Mouse (Mus musculus) intestine, embryonic 16.5 days (tissue): Measurements from ENCODE around the gene Zfp580. TPM values are rescaled to one million over a fixed set of nuclear protein-coding genes. Genes with fewer than 3 reads are reported as not detected.
"Not testable (repeated sequence)": the region's sequence is repeated elsewhere in the genome, so short reads cannot be mapped to it uniquely, and the experiment has no call there.

ENCODE experiments used
- ATAC-seq: fragments of 200-750 bp; cut with Nextera tagmentation; 2 replicates; pipeline ENCODE4 v1.8.0; 2017; ENCODE audit warnings: moderate TSS enrichment, moderate library complexity
- H3K27ac ChIP-seq: fragments of 300-500 bp; sonication (generic); 2 replicates; pipeline ENCODE4 v1.5.1; 2014; ENCODE audit warnings: mild to moderate bottlenecking, low read length
- H3K27me3 ChIP-seq: fragments of 300-500 bp; sonication (generic); replicated peaks from 2 replicates; pipeline ENCODE4 v1.6.1; 2014; ENCODE audit warnings: low read length, control low read depth, mixed read lengths; ENCODE audit not compliant: control insufficient read depth, insufficient read depth
- H3K36me3 ChIP-seq: fragments of 300-500 bp; sonication (generic); 2 replicates; pipeline ENCODE4 v1.6.1; 2014; ENCODE audit warnings: low read length, control low read depth; ENCODE audit not compliant: control insufficient read depth, insufficient read depth
- H3K4me1 ChIP-seq: fragments of 300-500 bp; sonication (generic); 2 replicates; pipeline ENCODE4 v1.6.1; 2014; ENCODE audit warnings: low read length, control low read depth, mixed read lengths; ENCODE audit not compliant: control insufficient read depth, insufficient read depth
- H3K4me2 ChIP-seq: fragments of 300-500 bp; sonication (generic); 2 replicates; pipeline ENCODE4 v1.6.1; 2014; ENCODE audit warnings: low read depth, low read length, control low read depth
- H3K4me3 ChIP-seq: fragments of 300-500 bp; sonication (generic); 2 replicates; pipeline ENCODE4 v1.5.1; 2014; ENCODE audit warnings: mild to moderate bottlenecking, low read length
- H3K9ac ChIP-seq: fragments of 300-500 bp; sonication (generic); 2 replicates; pipeline ENCODE4 v1.6.1; 2014; ENCODE audit warnings: low read depth, low read length
- H3K9me3 ChIP-seq: fragments of 300-500 bp; sonication (generic); 2 replicates; pipeline ENCODE4 v1.6.1; 2016; ENCODE audit warnings: low read length, control low read depth; ENCODE audit not compliant: control insufficient read depth
- WGBS: fragments of 180-500 bp; shearing (Covaris S2); extraction: QIAGEN DNeasy Blood & Tissue Kit; methylation state at CpG from one replicate; pipeline ENCODE4 v1.1.7; 2014; 5-methylcytosine and 5-hydroxymethylcytosine counted together
- polyA plus RNA-seq: library from polyadenylated mRNA; unstranded; fragments of >200 nt; fragmentation: Nextera tagmentation; extraction: Ambion mirVana; gene quantifications from 2 replicates; pipeline ENCODE4 v1.2.1, GENCODE M21; 2015

Zfp580 gene
- polyA plus RNA-seq, 1 experiment from 2014 or later = 20.2 TPM

- 96% methylated on average over 2 of the region's 2 CpGs for WGBS
- Histone ChIP-seq H3K9ac (no peak overlapping the region), H3K9me3 (peaks cover 2% of the 10 kb centered on the region; the same call in 1 of the 2 replicates), H3K36me3 (peaks cover 23% of the 10 kb centered on the region), H3K27me3 (no peaks in the 10 kb centered on the region), H3K4me2 (no peak overlapping the region), H3K4me1 (peaks cover 18% of the 10 kb centered on the region), H3K4me3 (no peak overlapping the region), H3K27ac (no peak overlapping the region; the same call in 1 of the 2 replicates)
- no peak for ATAC-seq
These were observed 34.4 kb upstream of the Zfp580 start for GRCm38 (mm10) chr7:5016920-5017319.

GRCm38 (mm10) chr7:5017352-5017751 lies 34.0 kb upstream of the Zfp580 start:
- H3K36me3 ChIP-seq = peaks cover 21% of the 10 kb centered on the region
- H3K9me3 ChIP-seq = peaks cover 2% of the 10 kb centered on the region; the same call in 1 of the 2 replicates
- ATAC-seq = no peak
- H3K4me3 ChIP-seq = no peak overlapping the region
- H3K9ac ChIP-seq = no peak overlapping the region
- peaks cover 18% of the 10 kb centered on the region for H3K4me1 ChIP-seq
- no peaks in the 10 kb centered on the region for H3K27me3 ChIP-seq
- 91% methylated on average over 16 of the region's 16 CpGs for WGBS
- H3K4me2 ChIP-seq = no peak overlapping the region
- H3K27ac ChIP-seq = no peak overlapping the region

GRCm38 (mm10) chr7:5017931-5018330 lies 33.4 kb upstream of the Zfp580 start:
- no peak for ATAC-seq
- H3K9ac ChIP-seq = no peak overlapping the region
- peaks cover 2% of the 10 kb centered on the region; the same call in 1 of the 2 replicates for H3K9me3 ChIP-seq
- no peak overlapping the region for H3K4me2 ChIP-seq
- H3K27ac ChIP-seq = no peak overlapping the region
- WGBS = 97% methylated on average over 21 of the region's 21 CpGs
- peaks cover 18% of the 10 kb centered on the region for H3K4me1 ChIP-seq
- H3K36me3 ChIP-seq = peaks cover 16% of the 10 kb centered on the region
- H3K27me3 ChIP-seq = no peaks in the 10 kb centered on the region
- H3K4me3 ChIP-seq = no peak overlapping the region

- Histone ChIP-seq H3K27ac (peak overlapping the region; percentile 97), H3K4me1 (peaks cover 18% of the 10 kb centered on the region), H3K4me3 (peak overlapping the region; percentile 86), H3K36me3 (peaks cover 23% of the 10 kb centered on the region), H3K9ac (peak overlapping the region; percentile 95), H3K4me2 (peak overlapping the region; percentile 75)
- H3K27me3 ChIP-seq, H3K9me3 ChIP-seq, ATAC-seq: not testable (repeated sequence)
- 20% methylated on average over 8 of the region's 8 CpGs for WGBS
These were observed 31.8 kb upstream of the Zfp580 start for GRCm38 (mm10) chr7:5019576-5019975.

- Histone ChIP-seq H3K9ac (peak within 1 kb of the TSS; percentile 95), H3K27me3 (no peaks in the 10 kb centered on the region), H3K4me1 (peaks cover 18% of the 10 kb centered on the region), H3K4me3 (peak within 1 kb of the TSS; percentile 86), H3K4me2 (peak within 1 kb of the TSS; percentile 75), H3K27ac (peak within 1 kb of the TSS; percentile 97), H3K9me3 (peaks cover 2% of the 10 kb centered on the region; the same call in 1 of the 2 replicates), H3K36me3 (peaks cover 23% of the 10 kb centered on the region)
- ATAC-seq = peak; percentile 90
- under 1% methylated on average over 49 of the region's 49 CpGs for WGBS
These were observed 31.2 kb upstream of the Zfp580 start, which contains the start of the genes Zfp865 and Ccdc106 for GRCm38 (mm10) chr7:5020000-5020681. Gene Zfp865 (plus strand): TSS chr7:5020376. Gene Ccdc106 (plus strand): TSS chr7:5020553.

DNA sequence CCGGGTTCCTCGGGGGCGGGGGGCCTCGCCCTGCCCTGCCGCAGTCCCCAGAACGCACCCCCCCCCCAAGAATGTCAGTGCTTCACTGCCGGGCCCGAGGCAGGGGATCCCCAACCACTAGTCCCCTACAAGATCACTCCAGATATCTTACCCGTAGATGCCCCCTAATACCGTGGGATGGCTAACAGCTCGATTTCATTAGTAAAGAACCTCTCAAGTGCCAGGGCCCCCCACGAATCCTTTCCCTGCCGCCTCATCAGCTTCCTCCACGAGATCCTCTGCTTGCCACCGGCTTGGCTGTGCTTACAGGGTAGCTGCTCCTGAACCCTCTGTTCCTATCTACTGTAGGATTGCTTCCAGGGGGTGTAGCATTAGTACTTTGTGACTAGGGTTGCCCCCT lies 30.7 kb upstream of the Zfp580 start:
- ATAC-seq = peak; percentile 1; the same call in 1 of the 2 replicates
- 0% methylated on average over 15 of the region's 15 CpGs for WGBS
- no peaks in the 10 kb centered on the region for H3K27me3 ChIP-seq

DNA sequence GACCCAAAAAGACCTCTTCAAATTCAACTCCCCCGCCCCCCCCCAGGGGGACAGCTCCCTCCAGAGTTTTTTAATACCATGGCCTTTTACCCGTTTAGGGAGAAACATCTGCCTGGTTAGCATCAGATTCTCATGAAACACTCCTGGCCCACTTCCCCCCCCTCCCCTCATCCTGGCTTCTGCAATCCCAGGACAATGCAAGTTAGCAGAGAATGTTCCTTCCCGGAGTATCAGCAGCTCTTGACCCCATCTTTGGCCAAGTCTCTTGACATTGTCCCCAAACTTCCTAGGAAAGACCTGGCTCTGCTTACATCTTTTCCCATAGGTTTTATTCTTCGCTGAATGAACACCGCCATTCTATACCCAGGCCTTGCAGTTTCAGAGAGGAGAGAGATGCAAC lies 30.1 kb upstream of the Zfp580 start:
- Histone ChIP-seq H3K4me2 (peak overlapping the region; percentile 75), H3K4me1 (peaks cover 17% of the 10 kb centered on the region), H3K9me3 (peaks cover 2% of the 10 kb centered on the region; the same call in 1 of the 2 replicates), H3K27me3 (no peaks in the 10 kb centered on the region), H3K27ac (peak overlapping the region; percentile 97), H3K36me3 (peaks cover 24% of the 10 kb centered on the region), H3K9ac (peak overlapping the region; percentile 95), H3K4me3 (peak overlapping the region; percentile 86)
- ATAC-seq = no peak
- WGBS = 43% methylated on average over 5 of the region's 5 CpGs

More for the DNA sequence above, 30.7 kb upstream of the Zfp580 start:
- Histone ChIP-seq H3K4me2 (peak overlapping the region; percentile 75), H3K9me3 (peaks cover 2% of the 10 kb centered on the region; the same call in 1 of the 2 replicates), H3K4me1 (peaks cover 18% of the 10 kb centered on the region), H3K9ac (peak overlapping the region; percentile 95), H3K36me3 (peaks cover 23% of the 10 kb centered on the region), H3K4me3 (peak overlapping the region; percentile 86), H3K27ac (peak overlapping the region; percentile 97)

GRCm38 (mm10) chr7:5029543-5029942 lies 21.8 kb upstream of the Zfp580 start:
- Histone ChIP-seq H3K9me3 (peaks cover 32% of the 10 kb centered on the region), H3K4me2 (no peak overlapping the region), H3K4me1 (no peaks in the 10 kb centered on the region), H3K27me3 (no peaks in the 10 kb centered on the region), H3K36me3 (peaks cover 59% of the 10 kb centered on the region), H3K9ac (no peak overlapping the region), H3K4me3 (no peak overlapping the region), H3K27ac (no peak overlapping the region)
- ATAC-seq = no peak
- 95% methylated on average over 22 of the region's 22 CpGs for WGBS

DNA sequence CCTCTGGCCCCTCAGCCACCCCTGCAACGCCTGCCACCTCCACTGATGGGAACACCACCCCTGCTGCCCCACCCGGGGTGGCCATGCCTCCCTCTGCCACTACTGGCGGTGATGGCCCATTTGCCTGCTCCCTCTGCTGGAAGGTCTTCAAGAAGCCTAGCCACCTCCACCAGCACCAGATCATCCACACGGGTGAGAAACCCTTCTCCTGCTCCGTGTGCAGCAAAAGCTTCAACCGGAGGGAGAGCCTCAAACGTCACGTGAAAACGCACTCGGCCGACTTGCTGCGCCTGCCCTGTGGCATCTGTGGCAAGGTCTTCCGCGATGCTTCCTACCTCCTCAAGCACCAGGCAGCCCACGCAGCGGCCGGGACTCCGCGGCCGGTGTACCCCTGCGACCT lies 21.4 kb upstream of the Zfp580 start:
- H3K4me3 ChIP-seq = no peak overlapping the region
- no peaks in the 10 kb centered on the region for H3K4me1 ChIP-seq
- H3K27me3 ChIP-seq = no peaks in the 10 kb centered on the region
- H3K4me2 ChIP-seq = no peak overlapping the region
- whole genome bisulfite sequencing = 88% methylated on average over 21 of the region's 21 CpGs
- ATAC-seq = no peak
- peaks cover 32% of the 10 kb centered on the region for H3K9me3 ChIP-seq
- peaks cover 63% of the 10 kb centered on the region for H3K36me3 ChIP-seq
- H3K9ac ChIP-seq = no peak overlapping the region
- H3K27ac ChIP-seq = no peak overlapping the region
